Mouse (Mus musculus) lung, adult 2 months (tissue): ENCODE data around the gene Sms.
A peak's percentile ranks its signal among the peaks of the same experiment; 100 is the strongest.

Source experiments
- CTCF ChIP-seq: fragments of 200-500 bp; IDR thresholded peaks from 2 replicates; pipeline ENCODE4 v1.5.1; 2011; ENCODE audit warnings: mild to moderate bottlenecking, low read length, control low read depth; ENCODE audit not compliant: insufficient read depth
- POLR2A ChIP-seq: fragments of 200-500 bp; IDR thresholded peaks from 2 replicates; pipeline ENCODE4 v1.6.1; 2011; ENCODE audit warnings: low read depth, mild to moderate bottlenecking, control low read depth, low read length, borderline replicate concordance; ENCODE audit errors: extremely low read depth

DNA sequence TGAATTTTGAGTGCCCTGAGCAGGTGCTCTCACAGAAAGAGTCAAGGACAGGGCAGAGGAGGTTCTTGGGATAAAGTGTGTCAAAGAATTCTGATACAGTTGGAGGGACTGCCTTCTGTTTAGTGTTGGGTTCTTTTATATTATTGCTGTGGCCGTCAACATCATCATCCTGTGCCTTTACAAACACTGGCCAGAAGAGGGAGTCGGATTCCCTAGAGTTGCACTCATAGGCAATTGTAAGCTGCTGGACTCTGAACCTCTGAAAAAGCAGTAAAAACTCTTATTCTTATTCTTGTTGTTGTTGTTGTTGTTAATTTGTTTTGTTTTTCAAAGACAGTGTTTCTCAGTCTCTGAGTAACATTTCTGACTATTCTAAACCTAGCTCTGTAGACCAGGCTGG lies 5.3 kb downstream of the Sms start:
- TF ChIP-seq POLR2A, result no peak
- TF ChIP-seq CTCF, result peak; percentile 32; the same call in 1 of the 2 replicates
